Mouse (Mus musculus) cortical plate, adult 2 months (tissue): ENCODE data around the gene Srd5a1.

ENCODE experiments used
- CTCF ChIP-seq: fragments of 200-500 bp; IDR thresholded peaks from 2 replicates; pipeline ENCODE4 v1.5.1; 2011; ENCODE audit warnings: mild to moderate bottlenecking, control low read depth, low read length; ENCODE audit not compliant: insufficient read depth; ENCODE audit errors: extremely low read depth
- POLR2A ChIP-seq: fragments of 200-500 bp; IDR thresholded peaks from 2 replicates; pipeline ENCODE4 v1.6.1; 2011; ENCODE audit warnings: mild to moderate bottlenecking, low read length, control low read depth; ENCODE audit not compliant: insufficient read depth; ENCODE audit errors: extremely low read depth

DNA sequence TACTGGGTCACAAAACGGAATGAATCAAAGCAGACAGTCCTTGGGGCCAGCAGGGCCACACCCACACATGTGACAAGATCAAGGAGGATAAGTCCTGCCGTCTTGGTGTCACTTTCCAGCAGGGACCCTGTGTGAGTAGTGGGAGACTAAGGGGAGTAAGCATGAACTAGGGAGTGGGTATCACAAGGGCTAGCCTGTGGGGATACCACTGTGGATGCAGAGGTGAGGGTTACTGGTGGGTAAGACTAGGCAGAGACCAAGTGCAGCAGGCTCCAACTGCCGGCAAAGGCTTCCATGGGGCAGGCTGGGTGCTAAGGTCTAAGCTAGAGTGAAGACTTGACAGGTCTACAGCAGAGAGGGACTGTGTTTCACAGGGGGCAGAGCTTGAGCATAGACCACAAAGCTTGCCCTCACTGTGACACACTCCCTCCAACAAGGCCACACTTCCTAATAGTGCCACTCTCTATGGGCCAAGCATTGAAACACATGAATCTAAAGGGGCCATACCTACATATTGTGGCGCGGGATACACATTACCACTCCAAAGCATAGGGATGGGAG, 31.5 kb upstream of the Srd5a1 start:
- no peak for TF ChIP-seq POLR2A
- TF ChIP-seq CTCF: no peak
